Comparison of ENCODE assay signal across 1 mouse cellular context in the genomic region with DNA sequence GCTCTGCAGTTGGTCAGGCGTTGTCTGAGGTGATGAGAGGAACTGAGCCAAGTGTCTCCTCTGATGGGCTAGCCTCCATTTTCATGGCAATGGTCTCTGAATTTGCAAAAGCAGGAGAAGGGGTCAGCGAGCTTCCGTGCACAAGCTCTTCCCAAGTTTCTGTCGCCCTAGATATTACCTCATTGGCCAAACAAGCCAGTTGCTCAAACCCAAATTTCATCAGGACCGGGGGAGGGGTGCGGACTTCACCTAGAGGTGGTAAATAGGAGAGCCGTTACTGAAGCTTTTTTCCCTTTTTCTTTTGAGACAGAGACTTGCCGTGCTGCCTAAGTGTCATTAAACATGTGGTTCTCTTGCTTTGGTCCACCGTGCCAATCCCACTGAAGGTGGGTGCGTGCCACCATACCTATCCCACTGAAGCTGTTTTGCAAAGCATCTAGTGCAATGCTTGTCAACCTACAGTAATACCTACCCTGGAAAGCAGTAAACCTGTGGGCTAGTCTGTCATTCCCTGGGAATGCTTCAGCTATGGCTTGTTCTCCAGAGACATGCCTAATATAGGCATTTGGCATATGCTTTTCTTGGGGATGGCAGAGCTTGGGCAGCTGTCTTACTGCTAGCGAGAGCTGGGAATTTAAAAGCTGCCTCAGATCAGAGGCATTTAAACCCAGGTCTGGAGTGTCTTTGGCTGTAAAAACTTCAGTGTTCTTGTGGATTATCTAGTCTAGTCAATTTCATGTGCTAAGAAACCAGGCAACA.
A peak's percentile ranks its signal among the peaks of the same experiment; 100 is the strongest.
TF ChIP-seq lines count a peak whose summit lies in the region.

No protein-coding gene starts in this region.

TF ChIP-seq in myocyte, 11 proteins besides CTCF, POLR2A, EP300 and RAD21:
- TF ChIP-seq USF1 (IDR thresholded peaks at IDR 0.05; ENCODE audit: low read depth), result no peak
- TF ChIP-seq SRF (IDR thresholded peaks at IDR 0.05; ENCODE audit: control insufficient read depth, insufficient read length, low read depth), result peak; percentile 98
